Comparison of ENCODE assay signal across 8 mouse cellular contexts in genomic region chr8:62952481-62952880, GRCm38 (mm10). TPM values are rescaled to one million over a fixed set of nuclear protein-coding genes. Genes with fewer than 3 reads are reported as not detected.
DNase-seq lines count a peak whose midpoint lies in the region; ATAC-seq lines count a peak whose summit lies in the region.
"Had no signal": no experiment of that assay in that cellular context is flagged by ENCODE, and none has a peak within 500 bp of the region (broad histone marks: within the 10 kb centered on the region; RNA-seq: fewer than 3 reads in every experiment).

No protein-coding gene starts in this region.

- peaks cover 4% of the 10 kb centered on the region; the same call in 1 of the 2 replicates for H3K4me1 ChIP-seq in neural tube, embryonic 11.5 days (ENCODE audit: control insufficient read depth, insufficient read depth, low read length)
- H3K4me1 ChIP-seq in hindbrain, embryonic 12.5 days = peaks cover 6% of the 10 kb centered on the region; the same call in 1 of the 2 replicates
- H3K4me1 ChIP-seq in limb, embryonic 15.5 days = peaks cover 12% of the 10 kb centered on the region; the same call in 1 of the 2 replicates

- no peak overlapping the region for H3K9ac ChIP-seq in neural tube, embryonic 11.5 days (ENCODE audit: low read length)
- no peak overlapping the region for H3K9ac ChIP-seq in hindbrain, embryonic 12.5 days
- no peak overlapping the region for H3K9ac ChIP-seq in limb, embryonic 15.5 days

- H3K9me3 ChIP-seq in neural tube, embryonic 11.5 days (ENCODE audit: control insufficient read depth, low read length) = no peaks in the 10 kb centered on the region
- H3K9me3 ChIP-seq in hindbrain, embryonic 12.5 days (replicated peaks) = no peaks in the 10 kb centered on the region
- H3K9me3 ChIP-seq in limb, embryonic 15.5 days = no peaks in the 10 kb centered on the region

- DNase-seq in neural tube, embryonic 11.5 days (ENCODE audit: low spot score) = peak; percentile 10
- DNase-seq in neural tube, embryonic 10.5 days (ENCODE audit: extremely low spot score, low spot score) = no peak
- no peak for DNase-seq in gastrocnemius, postnatal 25 days

- H3K4me2 ChIP-seq in neural tube, embryonic 11.5 days (ENCODE audit: low read depth) = peak overlapping the region; percentile 92
- peak overlapping the region; percentile 88 for H3K4me2 ChIP-seq in hindbrain, embryonic 12.5 days (replicated peaks)
- peak overlapping the region; percentile 88 for H3K4me2 ChIP-seq in limb, embryonic 15.5 days

- ATAC-seq in neural tube, embryonic 11.5 days (ENCODE audit: insufficient read depth, low FRiP score, low TSS enrichment) = no peak
- ATAC-seq in hindbrain, embryonic 12.5 days (ENCODE audit: low FRiP score) = no peak
- no peak for ATAC-seq in limb, embryonic 15.5 days (ENCODE audit: insufficient number of reproducible peaks, low FRiP score, low TSS enrichment, low read depth)
- ATAC-seq in monocyte, adult 5-6 weeks (replicated peaks; ENCODE audit: insufficient number of reproducible peaks, low FRiP score, low TSS enrichment, poor library complexity, severe bottlenecking) = no peak
- ATAC-seq in cerebellum, adult (ENCODE audit: insufficient number of reproducible peaks, low FRiP score, low TSS enrichment) = no peak
- ATAC-seq: Patski had no signal

- peak overlapping the region; percentile 58 for H3K4me3 ChIP-seq in neural tube, embryonic 11.5 days (ENCODE audit: low read depth, low read length)
- peak overlapping the region; percentile 66 for H3K4me3 ChIP-seq in hindbrain, embryonic 12.5 days
- H3K4me3 ChIP-seq in limb, embryonic 15.5 days = peak overlapping the region; percentile 50

- H3K27ac ChIP-seq in neural tube, embryonic 11.5 days (ENCODE audit: low read depth, low read length) = no peak overlapping the region
- H3K27ac ChIP-seq in hindbrain, embryonic 12.5 days = no peak overlapping the region
- H3K27ac ChIP-seq in limb, embryonic 15.5 days = no peak overlapping the region

- no peaks in the 10 kb centered on the region for H3K27me3 ChIP-seq in neural tube, embryonic 11.5 days (ENCODE audit: control insufficient read depth, insufficient read depth, low read length)
- no peaks in the 10 kb centered on the region for H3K27me3 ChIP-seq in hindbrain, embryonic 12.5 days
- no peaks in the 10 kb centered on the region for H3K27me3 ChIP-seq in limb, embryonic 15.5 days

- WGBS in neural tube, embryonic 11.5 days = 16% methylated on average over 3 of the region's 3 CpGs
- 27% methylated on average over 3 of the region's 3 CpGs for WGBS in hindbrain, embryonic 12.5 days
- 6% methylated on average over 3 of the region's 3 CpGs for WGBS in limb, embryonic 15.5 days

- H3K36me3 ChIP-seq in neural tube, embryonic 11.5 days (ENCODE audit: control insufficient read depth, insufficient read depth, low read length) = no peaks in the 10 kb centered on the region
- no peaks in the 10 kb centered on the region for H3K36me3 ChIP-seq in hindbrain, embryonic 12.5 days
- H3K36me3 ChIP-seq in limb, embryonic 15.5 days = no peaks in the 10 kb centered on the region

RNA-seq across cellular contexts. Expression of gene Spock3, which starts 1.7 kb away (rescaled TPM):
- polyA plus RNA-seq in neural tube, embryonic 11.5 days (2014; fragmentation: Nextera tagmentation; extraction: Ambion mirVana) = 17.4 and 17.8 TPM in 2 replicates
- 31.6 and 36.8 TPM in 2 replicates for polyA plus RNA-seq in hindbrain, embryonic 12.5 days (2016; fragmentation: Nextera tagmentation; extraction: Ambion mirVana)
- 10.5 and 12.4 TPM in 2 replicates for polyA plus RNA-seq in limb, embryonic 15.5 days (2015; fragmentation: Nextera tagmentation; extraction: Ambion mirVana)
- total RNA-seq in monocyte, adult 5-6 weeks (2017) = not detected in 3 replicates
- total RNA-seq in gastrocnemius, postnatal 25 days (2021) = under 1 TPM; 0.27 to 0.54 TPM
- polyA plus RNA-seq: Patski had no signal
